Mouse (Mus musculus) central nervous system, embryonic 18 days (tissue): ENCODE results near the gene Slc23a2. TPM values are rescaled to one million over a fixed set of nuclear protein-coding genes. Genes with fewer than 3 reads are reported as not detected.

ENCODE experiments used
- polyA plus RNA-seq: library from polyadenylated mRNA; depleted of rRNA; stranded (reverse); fragments of >200 nt; gene quantifications from 2 replicates; pipeline ENCODE4 v1.2.3, GENCODE M21; 2012; rRNA removed

The Slc23a2 gene
- polyA plus RNA-seq: 43.7 and 45.6 TPM in 2 replicates

DNA sequence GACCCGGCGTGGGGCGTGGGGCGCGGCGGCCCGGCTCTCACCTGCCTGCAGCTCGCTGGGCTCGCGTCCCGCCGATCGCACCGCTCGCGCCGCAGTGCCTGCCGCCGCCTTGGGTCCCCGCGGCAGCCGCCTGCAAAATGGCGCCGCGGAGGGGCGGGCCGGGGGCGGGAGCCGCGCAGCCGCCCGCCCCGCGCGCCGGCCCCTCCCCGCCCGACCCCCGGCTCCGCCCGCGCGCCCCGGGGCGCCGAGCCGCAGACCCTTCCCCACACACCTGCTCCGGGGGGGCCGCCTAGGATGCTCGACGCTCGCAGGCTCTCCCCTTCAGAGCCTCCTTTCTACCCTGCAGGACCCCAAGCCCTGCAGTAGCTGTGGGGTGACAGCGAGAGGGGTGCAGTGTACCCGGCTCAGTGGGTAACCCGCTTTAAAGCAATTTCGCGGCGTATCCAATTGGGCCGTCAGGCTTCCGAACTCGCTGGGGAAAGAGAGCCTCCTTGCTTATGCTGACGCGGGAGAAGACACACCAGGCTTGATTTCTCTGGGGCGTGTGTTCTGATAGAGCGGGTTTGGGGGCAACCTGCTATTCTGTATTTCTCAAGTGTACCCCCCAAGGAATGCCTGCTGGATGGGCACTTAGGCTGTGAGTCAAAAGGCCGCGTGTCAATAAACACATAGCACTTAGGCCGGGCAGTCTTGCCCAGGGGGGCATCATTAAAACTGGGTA, at the start of gene Slc23a2:
Gene Slc23a2, minus strand, starts transcription at position 138 of the 721 bp plus-strand sequence.

GRCm38 (mm10) chr2:132029646-132030417, 115.1 kb downstream of the Slc23a2 start, which contains the start of gene Rassf2:
Gene Rassf2 (minus strand): TSS chr2:132030258.

Other genes starting within 250 kb of the Slc23a2 start
- gene Prnp, start 235.2 kb downstream of the Slc23a2 start, polyA plus RNA-seq: 204 and 218 TPM in 2 replicates
- 0.04 and 0.10 TPM in 2 replicates for gene Prn, start 235.2 kb downstream of the Slc23a2 start, polyA plus RNA-seq
- gene Prnd, start 194.2 kb downstream of the Slc23a2 start, polyA plus RNA-seq: 7.0 TPM in 2 replicates
- 19.5 and 21.3 TPM in 2 replicates for gene Rassf2, start 114.8 kb downstream of the Slc23a2 start, polyA plus RNA-seq
- gene Tmem230, start 102.7 kb upstream of the Slc23a2 start, polyA plus RNA-seq: 47.2 and 55.0 TPM in 2 replicates
- gene Pcna, start 108.2 kb upstream of the Slc23a2 start, polyA plus RNA-seq: 140 and 147 TPM in 2 replicates
- gene Cds2, start 118.0 kb upstream of the Slc23a2 start, polyA plus RNA-seq: 56.4 and 57.1 TPM in 2 replicates
- gene Prokr2, start 240.3 kb upstream of the Slc23a2 start, polyA plus RNA-seq: 5.1 and 5.4 TPM in 2 replicates